Mouse (Mus musculus) liver, embryonic 14.5 days (tissue): ENCODE measurements around the gene Pla2g1b.

ENCODE experiments used
- CTCF ChIP-seq: IDR thresholded peaks from 2 replicates; pipeline ENCODE4 v1.5.1; 2016; ENCODE audit warnings: antibody characterized with exemption, low read depth, control low read depth
- EP300 ChIP-seq: IDR thresholded peaks from 2 replicates; pipeline ENCODE4 v1.6.1; 2016; ENCODE audit warnings: antibody characterized with exemption, low read depth

- TF ChIP-seq CTCF, result no peak
- no peak for TF ChIP-seq EP300
These were observed 25.8 kb downstream of the Pla2g1b start for GRCm38 (mm10) chr5:115491771-115492322.
